Mouse (Mus musculus): ENCODE data around the gene Epb41l1. TPM values are rescaled to one million over a fixed set of nuclear protein-coding genes. Genes with fewer than 3 reads are reported as not detected.

Epb41l1 gene
- polyA plus RNA-seq, 1 experiment from 2014 or later, result 11.2 TPM

DNA sequence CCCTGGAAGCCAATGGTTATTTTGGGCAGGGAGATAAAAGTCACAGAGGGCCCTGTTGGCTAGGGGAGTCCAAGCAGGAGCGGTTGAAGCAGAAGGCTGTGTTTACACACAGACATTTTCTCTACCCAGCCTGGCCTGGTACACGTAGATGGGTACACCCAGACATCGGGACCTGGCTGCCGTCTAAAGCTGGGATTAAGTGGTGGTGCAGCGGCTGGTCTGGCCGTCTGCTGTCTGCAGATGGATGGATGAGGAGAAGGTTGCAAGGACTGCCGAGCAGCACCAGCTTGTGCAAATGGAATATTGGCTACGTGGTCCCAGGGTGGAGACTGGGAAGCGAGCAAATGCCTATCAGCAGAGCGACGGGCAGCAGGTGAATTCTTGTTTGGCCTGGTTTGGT, 46.8 kb downstream of the Epb41l1 start:
- Histone ChIP-seq H3K4me2 (replicated peaks) (no peak overlapping the region), H3K27ac (replicated peaks) (peak overlapping the region; percentile 58)
- WGBS, result 86% methylated on average over 11 of the region's 11 CpGs

DNA sequence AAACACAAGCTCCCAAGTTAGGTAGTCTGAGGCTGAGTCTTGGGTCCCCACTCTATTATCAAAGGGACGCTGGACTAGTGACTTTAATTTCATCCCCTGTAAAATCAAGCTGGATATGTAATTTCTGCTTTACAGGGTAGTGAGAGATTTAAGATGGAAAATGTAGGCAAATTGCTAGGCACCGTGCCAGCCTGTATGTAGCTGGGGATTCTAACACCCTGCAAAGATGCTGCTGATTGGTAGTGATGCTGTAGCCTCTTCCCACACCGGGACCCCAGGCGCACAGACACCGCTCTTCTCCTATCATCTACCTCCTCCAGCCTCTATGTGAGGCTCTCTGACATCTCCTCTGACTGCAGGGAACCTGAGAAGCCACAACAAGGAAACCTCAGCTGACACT, 48.2 kb downstream of the Epb41l1 start:
- H3K9ac ChIP-seq (replicated peaks), result no peak overlapping the region
- ATAC-seq (replicated peaks), result no peak
- 81% methylated on average over 5 of the region's 5 CpGs for WGBS
- peak overlapping the region; percentile 38 for H3K27ac ChIP-seq (replicated peaks)
- H3K9me3 ChIP-seq, result no peaks in the 10 kb centered on the region
- H3K27me3 ChIP-seq, result no peaks in the 10 kb centered on the region
- H3K4me2 ChIP-seq (replicated peaks), result no peak overlapping the region
- no peaks in the 10 kb centered on the region for H3K36me3 ChIP-seq
- H3K4me3 ChIP-seq, result no peak overlapping the region
- H3K4me1 ChIP-seq, result peaks cover 9% of the 10 kb centered on the region

More for the DNA sequence above, 46.8 kb downstream of the Epb41l1 start:
- no peak overlapping the region for H3K4me3 ChIP-seq
- H3K4me1 ChIP-seq, result peaks cover 13% of the 10 kb centered on the region
- no peak overlapping the region for H3K9ac ChIP-seq (replicated peaks)
- no peak for ATAC-seq (replicated peaks)
- H3K36me3 ChIP-seq, result no peaks in the 10 kb centered on the region
- no peaks in the 10 kb centered on the region for H3K9me3 ChIP-seq
- H3K27me3 ChIP-seq, result no peaks in the 10 kb centered on the region

DNA sequence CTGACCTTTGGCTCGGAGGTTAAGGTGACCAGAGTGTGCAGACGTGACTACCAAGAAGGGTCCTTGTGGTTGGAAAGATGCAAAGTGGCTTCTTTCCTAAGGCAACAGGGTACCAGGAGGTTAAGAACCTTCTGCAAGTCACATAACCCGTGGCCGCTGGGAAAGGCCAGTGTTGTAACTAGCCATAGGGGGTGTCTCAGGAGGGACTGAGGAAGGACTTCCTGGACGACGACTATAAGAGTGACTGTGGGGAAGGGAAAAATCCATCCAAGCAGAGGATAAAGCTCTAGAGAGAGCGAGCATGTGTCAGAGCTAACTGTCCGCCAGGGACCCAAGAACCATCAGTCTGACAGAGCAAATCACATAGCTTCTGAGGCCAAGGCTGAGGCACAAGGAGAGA, 48.8 kb downstream of the Epb41l1 start:
- ATAC-seq (replicated peaks), result no peak
- Histone ChIP-seq H3K4me3 (no peak overlapping the region), H3K4me1 (peaks cover 12% of the 10 kb centered on the region), H3K4me2 (replicated peaks) (no peak overlapping the region), H3K27ac (replicated peaks) (peak overlapping the region; percentile 38; the same call in 1 of the 2 replicates), H3K36me3 (no peaks in the 10 kb centered on the region), H3K9ac (replicated peaks) (no peak overlapping the region), H3K9me3 (no peaks in the 10 kb centered on the region), H3K27me3 (no peaks in the 10 kb centered on the region)
- 83% methylated on average over 8 of the region's 8 CpGs for WGBS

DNA sequence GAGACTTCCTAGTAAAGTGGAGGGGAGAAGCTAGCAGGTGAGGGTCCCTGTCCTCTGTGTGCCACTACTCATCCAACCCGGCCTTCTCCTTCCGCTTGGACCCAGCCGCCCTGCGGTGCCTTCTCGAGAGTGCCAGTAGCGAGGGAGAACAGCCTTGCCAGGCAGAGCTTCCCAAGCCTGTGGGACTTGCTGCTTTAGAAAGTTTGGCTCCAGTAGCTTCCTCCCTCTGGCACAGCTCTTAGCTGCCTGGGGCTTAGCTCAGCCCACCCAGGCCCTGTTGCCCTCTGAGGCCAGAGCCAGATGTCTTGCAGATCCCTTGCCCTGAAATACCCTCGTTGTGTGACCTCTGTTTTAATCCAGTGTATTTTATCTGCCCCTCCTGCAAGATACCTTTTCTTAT, 50.2 kb downstream of the Epb41l1 start:
- no peak for ATAC-seq (replicated peaks)
- Histone ChIP-seq H3K27me3 (no peaks in the 10 kb centered on the region), H3K9me3 (no peaks in the 10 kb centered on the region), H3K9ac (replicated peaks) (no peak overlapping the region), H3K36me3 (no peaks in the 10 kb centered on the region), H3K4me3 (no peak overlapping the region), H3K4me1 (peaks cover 22% of the 10 kb centered on the region), H3K27ac (replicated peaks) (no peak overlapping the region), H3K4me2 (replicated peaks) (no peak overlapping the region)
- WGBS, result 86% methylated on average over 7 of the region's 7 CpGs

DNA sequence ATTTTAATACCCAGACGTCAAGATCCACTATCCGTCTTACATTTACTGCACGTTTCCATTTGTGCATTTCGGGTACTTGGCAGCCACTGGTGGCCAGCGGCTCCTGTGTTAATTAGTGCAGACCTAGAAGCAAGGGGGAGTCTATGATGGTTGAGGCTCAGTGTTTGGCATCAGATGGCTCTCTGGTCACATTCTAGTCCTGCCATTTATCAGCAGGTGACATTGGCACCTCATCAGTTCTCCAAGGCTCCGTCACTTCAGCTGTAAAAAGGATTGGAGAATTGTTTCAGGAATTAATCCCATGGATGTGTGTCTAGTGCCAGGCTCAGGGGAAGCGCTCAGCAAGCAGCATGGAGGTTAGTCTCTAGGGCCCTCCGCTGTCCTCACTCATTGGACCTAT, 51.6 kb downstream of the Epb41l1 start:
- Histone ChIP-seq H3K4me1 (peaks cover 36% of the 10 kb centered on the region), H3K9me3 (no peaks in the 10 kb centered on the region), H3K27ac (replicated peaks) (no peak overlapping the region), H3K9ac (replicated peaks) (no peak overlapping the region), H3K4me3 (no peak overlapping the region), H3K4me2 (replicated peaks) (no peak overlapping the region), H3K36me3 (no peaks in the 10 kb centered on the region), H3K27me3 (no peaks in the 10 kb centered on the region)
- ATAC-seq (replicated peaks), result no peak
- 83% methylated on average over 8 of the region's 8 CpGs for WGBS

DNA sequence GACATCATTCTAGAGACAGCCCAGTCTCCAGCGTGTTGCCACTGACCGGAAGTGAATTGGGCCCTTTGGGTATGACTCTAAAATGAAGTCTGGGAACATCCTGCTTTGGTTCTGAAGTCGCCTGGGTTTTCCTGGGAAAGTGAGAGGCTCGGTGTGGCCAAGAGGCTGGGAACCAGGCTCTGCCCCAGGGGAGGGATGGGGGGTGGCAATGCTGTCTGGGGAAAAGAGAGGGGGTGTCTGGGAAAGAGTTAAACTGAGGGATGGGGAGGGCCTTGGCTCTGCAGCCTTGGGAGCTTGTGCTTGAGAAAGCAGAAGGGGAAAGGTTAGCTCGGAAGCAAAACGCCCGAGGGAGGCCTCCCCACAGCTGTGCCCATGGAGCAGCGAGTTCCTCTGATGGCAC, 53.0 kb downstream of the Epb41l1 start:
- ATAC-seq (replicated peaks), result no peak
- H3K4me1 ChIP-seq, result peaks cover 35% of the 10 kb centered on the region
- no peaks in the 10 kb centered on the region for H3K9me3 ChIP-seq
- no peaks in the 10 kb centered on the region for H3K36me3 ChIP-seq
- no peak overlapping the region for H3K4me3 ChIP-seq
- no peak overlapping the region for H3K4me2 ChIP-seq (replicated peaks)
- no peak overlapping the region for H3K9ac ChIP-seq (replicated peaks)
- 77% methylated on average over 8 of the region's 8 CpGs for WGBS
- no peaks in the 10 kb centered on the region for H3K27me3 ChIP-seq
- H3K27ac ChIP-seq (replicated peaks), result no peak overlapping the region

DNA sequence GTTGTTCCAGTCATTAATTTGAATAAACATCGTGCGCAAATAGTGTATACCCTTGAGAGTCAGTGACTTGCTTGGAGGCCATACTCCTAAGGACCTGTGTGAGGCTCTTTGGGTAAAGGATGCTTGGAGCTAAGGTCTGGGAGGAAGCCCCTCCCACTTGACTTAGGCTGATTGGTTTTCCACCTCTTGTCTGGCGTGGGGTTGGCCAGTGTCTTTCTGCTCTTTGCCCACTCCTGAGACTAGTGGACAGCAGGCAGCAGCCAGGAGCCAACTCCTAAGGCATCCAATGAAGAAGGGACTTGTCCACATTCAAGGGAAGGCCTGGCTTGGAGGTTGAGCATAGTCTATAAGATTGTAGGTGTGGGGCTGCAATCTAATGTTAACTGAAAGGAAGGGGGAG, 53.4 kb downstream of the Epb41l1 start:
- Histone ChIP-seq H3K9ac (replicated peaks) (no peak overlapping the region), H3K27ac (replicated peaks) (no peak overlapping the region), H3K4me1 (peaks cover 31% of the 10 kb centered on the region), H3K4me3 (no peak overlapping the region), H3K36me3 (no peaks in the 10 kb centered on the region), H3K9me3 (no peaks in the 10 kb centered on the region), H3K4me2 (replicated peaks) (no peak overlapping the region), H3K27me3 (no peaks in the 10 kb centered on the region)
- WGBS, result 66% methylated on average over 3 of the region's 3 CpGs
- no peak for ATAC-seq (replicated peaks)

DNA sequence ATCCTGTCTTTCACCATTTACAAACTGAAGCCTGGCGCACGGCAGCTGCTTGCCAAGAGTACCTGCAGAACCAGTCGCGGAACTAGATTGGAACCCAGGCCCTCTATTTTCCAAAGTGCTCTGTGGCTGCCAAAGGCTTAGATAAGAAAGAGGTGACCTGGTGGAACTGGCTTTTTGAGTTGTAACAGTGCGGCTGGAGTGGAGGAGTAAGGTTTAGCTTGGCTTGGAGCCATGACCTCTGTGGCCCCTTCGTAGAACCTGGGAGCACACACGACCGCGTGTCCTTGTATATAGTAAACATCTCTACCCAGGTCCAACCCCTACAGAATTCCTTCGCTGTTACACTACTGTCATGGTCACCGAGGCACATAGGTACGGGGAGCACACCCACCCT, 54.2 kb downstream of the Epb41l1 start:
- peak; percentile 66 for ATAC-seq (replicated peaks)
- Histone ChIP-seq H3K9me3 (no peaks in the 10 kb centered on the region), H3K36me3 (no peaks in the 10 kb centered on the region), H3K4me1 (peaks cover 28% of the 10 kb centered on the region), H3K4me2 (replicated peaks) (peak overlapping the region; percentile 90), H3K27me3 (no peaks in the 10 kb centered on the region), H3K4me3 (peak overlapping the region; percentile 67), H3K27ac (replicated peaks) (peak overlapping the region; percentile 70), H3K9ac (replicated peaks) (peak overlapping the region; percentile 84)
- WGBS, result 27% methylated on average over 12 of the region's 12 CpGs

DNA sequence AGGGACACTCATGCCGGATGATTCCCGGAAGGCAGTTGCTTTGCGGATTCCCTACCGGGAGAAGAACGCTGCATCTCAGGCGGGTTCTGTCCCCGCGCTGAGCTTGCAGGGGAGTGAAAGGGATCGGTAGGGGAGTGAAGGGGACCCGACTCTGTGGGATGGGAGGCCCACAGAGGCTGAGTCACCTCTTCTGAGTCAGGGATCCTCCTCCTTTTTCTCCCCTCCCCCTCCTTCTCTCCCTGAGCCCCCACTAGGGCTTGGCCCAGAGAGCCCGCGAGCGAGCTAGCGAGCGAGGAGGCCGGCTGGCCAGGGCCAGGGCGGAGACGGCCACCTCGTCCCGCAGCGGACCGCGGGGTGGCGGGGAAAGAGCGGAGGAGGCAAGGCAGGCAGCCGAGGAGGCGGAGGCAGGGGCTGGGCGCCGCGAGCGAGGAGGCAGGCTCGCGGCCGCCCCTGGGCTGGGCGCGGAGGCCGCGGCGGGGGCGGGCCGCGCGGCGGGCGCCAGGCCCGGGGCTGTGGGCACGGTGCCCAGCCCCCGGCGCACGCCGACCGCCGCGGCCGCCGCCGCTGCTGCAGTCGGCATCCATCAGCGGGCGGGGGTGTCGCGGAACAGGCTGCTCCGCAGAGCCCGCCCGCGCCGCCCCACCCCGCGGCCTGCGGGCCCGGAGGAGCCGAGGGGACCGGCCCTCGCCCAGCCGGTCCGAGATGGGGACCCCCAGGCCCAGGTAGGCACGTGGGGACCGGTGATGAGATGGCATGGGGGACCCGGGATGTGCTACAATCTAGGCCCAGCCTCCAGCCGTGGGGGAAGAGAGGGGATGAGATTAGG, 54.8 kb downstream of the Epb41l1 start:
- peak; percentile 76 for ATAC-seq (replicated peaks)
- H3K9me3 ChIP-seq, result no peaks in the 10 kb centered on the region
- WGBS, result 0% methylated on average over 58 of the region's 80 CpGs
- H3K9ac ChIP-seq (replicated peaks), result peak overlapping the region; percentile 84
- H3K27me3 ChIP-seq, result no peaks in the 10 kb centered on the region
- peak overlapping the region; percentile 90 for H3K4me2 ChIP-seq (replicated peaks)
- peak overlapping the region; percentile 67 for H3K4me3 ChIP-seq
- peak overlapping the region; percentile 70 for H3K27ac ChIP-seq (replicated peaks)
- H3K36me3 ChIP-seq, result no peaks in the 10 kb centered on the region
- peaks cover 28% of the 10 kb centered on the region for H3K4me1 ChIP-seq

DNA sequence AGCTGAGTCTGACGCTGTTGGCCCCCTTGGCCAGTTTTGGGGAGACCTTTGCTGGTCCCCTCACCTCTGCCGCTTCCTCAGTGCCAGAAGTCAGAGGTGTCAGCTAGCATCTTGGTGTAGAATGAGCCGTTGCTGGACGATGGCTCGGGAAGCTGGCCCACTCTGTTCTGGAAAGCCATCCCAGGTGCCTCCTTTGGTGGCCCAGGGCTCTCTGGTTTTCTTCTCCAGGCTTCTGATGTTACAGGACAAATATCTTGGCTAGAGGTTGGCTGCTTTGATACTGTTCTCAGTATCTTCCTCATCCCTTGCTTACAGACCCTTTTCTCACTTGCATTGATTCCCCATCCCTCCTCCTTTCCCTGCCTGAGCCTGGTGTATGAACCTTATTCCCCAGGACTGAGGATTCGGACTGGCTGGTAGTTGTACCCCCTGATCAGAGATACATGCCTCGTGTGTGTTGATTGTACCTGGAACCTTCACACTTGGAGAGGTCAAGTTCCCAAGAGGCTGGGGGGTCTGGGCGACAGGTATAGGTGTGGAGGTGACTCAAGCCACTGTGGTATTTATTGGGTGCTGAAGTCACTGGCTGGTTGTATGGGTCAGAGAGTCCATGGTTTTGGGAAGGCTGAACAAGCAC, 55.5 kb downstream of the Epb41l1 start:
- peak overlapping the region; percentile 84 for H3K9ac ChIP-seq (replicated peaks)
- no peaks in the 10 kb centered on the region for H3K9me3 ChIP-seq
- WGBS, result 24% methylated on average over 8 of the region's 8 CpGs
- peak overlapping the region; percentile 90 for H3K4me2 ChIP-seq (replicated peaks)
- no peaks in the 10 kb centered on the region for H3K27me3 ChIP-seq
- H3K36me3 ChIP-seq, result no peaks in the 10 kb centered on the region
- H3K4me1 ChIP-seq, result peaks cover 28% of the 10 kb centered on the region
- H3K4me3 ChIP-seq, result peak overlapping the region; percentile 67
- no peak for ATAC-seq (replicated peaks)
- peak overlapping the region; percentile 70; the same call in 1 of the 2 replicates for H3K27ac ChIP-seq (replicated peaks)

DNA sequence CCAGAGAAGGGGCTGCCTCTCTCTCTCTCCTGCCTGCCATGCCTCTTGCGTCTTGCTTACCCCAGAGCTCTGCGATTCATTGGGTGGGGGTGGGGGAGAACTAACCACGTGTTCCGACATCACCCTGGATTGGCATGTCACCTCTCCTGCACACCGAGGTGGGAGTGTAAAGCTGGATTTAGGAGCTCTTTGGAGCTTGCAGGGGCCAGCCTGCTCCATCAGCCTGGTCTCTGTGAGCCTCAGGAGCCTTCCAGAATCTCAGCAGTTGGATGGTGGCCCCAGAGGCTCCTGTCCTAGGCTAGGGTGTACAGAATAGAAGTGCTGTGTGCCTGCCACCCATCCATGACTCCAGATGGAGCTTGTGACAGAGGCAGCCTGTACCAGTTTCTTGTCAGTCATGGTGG, 56.0 kb downstream of the Epb41l1 start:
- peak overlapping the region; percentile 90 for H3K4me2 ChIP-seq (replicated peaks)
- WGBS, result 24% methylated on average over 5 of the region's 5 CpGs
- H3K9ac ChIP-seq (replicated peaks), result 0 out of 2 replicates have a peak overlapping the region, but pooled peaks have one; percentile 84
- peak overlapping the region; percentile 70 for H3K27ac ChIP-seq (replicated peaks)
- no peaks in the 10 kb centered on the region for H3K27me3 ChIP-seq
- peak overlapping the region; percentile 67 for H3K4me3 ChIP-seq
- peaks cover 28% of the 10 kb centered on the region for H3K4me1 ChIP-seq
- no peaks in the 10 kb centered on the region for H3K9me3 ChIP-seq
- ATAC-seq (replicated peaks), result no peak
- H3K36me3 ChIP-seq, result no peaks in the 10 kb centered on the region

DNA sequence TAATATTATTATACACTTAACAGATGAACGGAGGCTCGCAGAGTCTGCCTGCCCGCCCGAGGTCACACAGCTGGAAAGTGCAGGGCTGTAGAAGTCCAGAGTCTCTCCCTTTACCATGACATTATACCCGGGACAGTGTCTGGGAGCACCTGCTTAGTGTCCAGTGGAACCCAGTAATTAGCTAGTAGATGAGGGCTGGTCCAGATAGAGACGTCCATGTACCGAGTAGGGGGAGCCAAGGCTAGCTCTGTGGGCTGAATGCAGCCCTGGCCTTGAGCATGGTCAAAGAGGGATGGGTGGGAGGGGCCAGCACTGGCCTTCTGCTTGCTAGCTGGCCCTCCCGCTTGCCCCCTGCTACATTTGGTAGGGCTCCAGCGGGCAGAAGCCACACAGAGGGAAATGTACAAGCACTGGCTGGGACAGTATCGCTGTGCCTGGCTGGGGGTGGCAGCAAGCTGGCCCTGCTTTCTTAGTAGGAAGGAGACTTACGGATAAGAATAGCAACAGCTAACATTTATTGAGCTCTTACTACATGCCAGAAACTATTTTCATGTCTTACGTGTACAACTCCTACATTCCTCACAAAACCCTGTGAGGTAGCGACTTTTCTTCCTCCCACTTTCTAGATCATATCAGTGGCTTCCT, 57.5 kb downstream of the Epb41l1 start:
- H3K27ac ChIP-seq (replicated peaks), result no peak overlapping the region
- 82% methylated on average over 13 of the region's 13 CpGs for WGBS
- no peaks in the 10 kb centered on the region for H3K9me3 ChIP-seq
- H3K9ac ChIP-seq (replicated peaks), result no peak overlapping the region
- H3K36me3 ChIP-seq, result no peaks in the 10 kb centered on the region
- no peak overlapping the region for H3K4me2 ChIP-seq (replicated peaks)
- H3K27me3 ChIP-seq, result no peaks in the 10 kb centered on the region
- H3K4me3 ChIP-seq, result no peak overlapping the region
- peaks cover 28% of the 10 kb centered on the region for H3K4me1 ChIP-seq
- no peak for ATAC-seq (replicated peaks)
